Mouse (Mus musculus): Measurements from ENCODE around the gene Ttc7b.
A peak's percentile ranks its signal among the peaks of the same experiment; 100 is the strongest.

The Ttc7b gene

DNA sequence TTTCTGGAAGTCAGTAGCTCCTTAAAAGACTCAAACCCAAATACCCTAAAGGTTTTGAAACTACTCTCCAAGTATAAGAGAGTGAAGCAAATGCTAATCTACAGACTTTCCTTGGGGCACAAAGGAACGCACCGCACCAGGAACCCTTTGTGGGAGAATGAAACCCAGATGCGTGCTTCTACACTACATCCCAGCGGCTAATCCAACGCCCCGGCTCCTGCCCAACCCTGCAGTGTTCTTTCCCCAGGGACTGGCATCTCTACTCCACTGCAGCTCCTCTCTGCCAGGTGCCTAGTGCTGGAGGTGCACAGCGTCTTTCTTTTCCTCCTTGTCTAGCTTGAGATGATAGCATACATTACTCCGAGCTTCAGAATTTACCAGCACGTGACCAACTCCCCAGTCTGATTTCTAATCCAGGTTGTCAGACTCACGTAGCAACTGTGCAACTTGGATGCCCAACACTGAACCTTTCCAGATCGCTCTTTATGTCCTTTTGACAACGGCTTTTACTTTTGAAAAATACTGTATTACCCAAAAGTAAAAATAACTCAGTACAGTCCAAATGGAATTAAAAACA is 72.8 kb downstream of the Ttc7b start:
- no peak for DNase-seq (ENCODE audit: low spot score)

DNA sequence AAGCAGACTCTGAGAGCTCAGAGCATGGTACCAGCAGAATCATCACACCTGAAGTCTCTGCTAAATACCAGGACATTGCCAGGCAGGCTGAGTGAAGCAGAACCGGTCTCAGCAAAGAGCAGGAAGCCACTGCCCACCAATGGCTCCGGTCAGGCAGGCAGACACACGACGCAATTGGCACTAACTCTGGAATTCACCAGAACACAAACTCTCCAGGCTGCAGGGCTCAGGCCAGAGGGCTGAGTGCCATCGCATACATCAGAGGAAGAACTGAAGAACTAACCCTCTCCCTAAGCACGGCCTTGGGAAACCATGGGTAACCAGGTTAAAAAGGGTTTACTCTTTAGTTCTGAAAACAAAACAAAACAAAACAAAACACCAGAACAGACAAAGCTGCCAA is 73.5 kb downstream of the Ttc7b start:
- no peak for DNase-seq (ENCODE audit: low spot score)

DNA sequence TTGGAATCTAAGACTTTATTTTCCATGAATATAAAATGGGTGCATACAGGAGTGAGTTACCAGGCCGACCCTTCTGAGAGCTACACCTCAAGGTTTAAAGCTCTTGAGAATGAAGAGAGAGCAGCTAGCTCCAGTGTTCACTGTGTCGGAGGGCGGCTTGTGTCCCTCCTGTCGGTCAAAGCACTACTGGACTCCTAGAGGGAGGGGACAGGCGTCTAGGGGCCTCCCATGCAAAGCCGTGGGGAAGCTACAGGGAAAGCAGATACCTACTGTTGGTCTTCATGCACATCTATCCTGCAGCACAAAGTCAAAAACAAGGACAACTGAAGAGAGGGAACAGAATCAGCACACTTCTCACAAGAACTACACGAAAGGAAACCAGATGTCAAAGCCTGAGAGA is 74.9 kb downstream of the Ttc7b start:
- no peak for DNase-seq (ENCODE audit: low spot score)

DNA sequence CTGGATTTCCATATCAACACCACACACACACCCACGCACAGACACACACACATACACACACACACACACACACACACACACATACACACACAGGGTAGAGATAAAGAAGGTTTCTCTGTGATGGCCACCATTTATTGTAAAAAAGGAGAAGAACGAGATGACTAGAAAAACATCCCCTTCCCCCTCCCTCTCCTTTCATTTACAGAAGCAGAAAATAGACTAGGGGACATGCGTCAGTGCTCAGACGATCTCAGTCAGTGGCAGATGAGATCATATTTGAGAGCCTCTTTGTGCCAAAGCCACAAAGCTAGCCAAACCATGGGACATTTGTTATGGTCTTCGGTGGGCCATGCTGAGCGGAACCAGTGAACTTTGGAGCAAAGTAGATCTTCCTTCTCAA is 75.4 kb downstream of the Ttc7b start:
- no peak for DNase-seq (ENCODE audit: low spot score)

DNA sequence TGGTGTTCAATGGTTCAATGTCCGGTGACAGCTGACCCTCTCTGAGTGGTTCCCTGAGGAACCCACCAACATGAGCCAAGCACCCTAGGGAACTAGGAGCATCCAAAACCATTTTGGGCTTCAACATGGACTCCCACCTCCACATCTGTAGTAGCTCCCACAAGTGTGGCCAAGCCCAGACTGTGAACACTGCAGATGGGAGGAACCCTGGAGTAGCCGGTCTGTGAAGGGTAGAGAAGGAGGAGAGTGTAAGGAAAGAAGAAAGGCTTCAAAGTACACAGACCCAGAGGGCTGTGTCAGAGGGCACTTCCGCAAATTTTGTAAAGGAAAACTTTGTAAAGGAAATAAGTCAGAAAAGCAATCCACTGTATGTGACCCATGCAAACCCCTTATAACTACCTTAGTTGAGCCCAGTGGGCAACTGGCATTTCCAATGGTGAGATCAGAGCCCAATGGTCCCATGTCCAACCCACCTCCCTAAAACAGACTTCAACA is 75.9 kb downstream of the Ttc7b start:
- no peak for DNase-seq (ENCODE audit: low spot score)

DNA sequence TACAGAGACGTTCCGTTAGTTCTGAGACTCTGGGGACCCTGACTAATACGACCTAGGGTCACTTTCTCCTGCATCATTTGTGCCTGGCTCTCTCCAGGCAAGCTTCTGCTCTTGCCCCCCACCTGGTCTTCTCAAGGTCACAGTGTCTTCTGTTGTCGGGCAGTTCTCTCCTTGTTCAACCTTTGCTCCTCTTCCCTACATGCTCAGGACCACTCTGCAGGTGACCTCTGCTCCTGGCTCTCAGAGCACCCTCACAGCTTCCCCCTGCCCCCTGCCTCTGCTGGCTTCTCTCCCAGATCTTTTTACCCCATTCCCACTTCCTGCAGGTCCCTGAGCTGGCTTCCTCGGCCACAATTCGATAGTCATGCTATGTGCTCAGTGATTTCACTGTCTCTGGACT is 77.2 kb downstream of the Ttc7b start:
- no peak for DNase-seq (ENCODE audit: low spot score)

DNA sequence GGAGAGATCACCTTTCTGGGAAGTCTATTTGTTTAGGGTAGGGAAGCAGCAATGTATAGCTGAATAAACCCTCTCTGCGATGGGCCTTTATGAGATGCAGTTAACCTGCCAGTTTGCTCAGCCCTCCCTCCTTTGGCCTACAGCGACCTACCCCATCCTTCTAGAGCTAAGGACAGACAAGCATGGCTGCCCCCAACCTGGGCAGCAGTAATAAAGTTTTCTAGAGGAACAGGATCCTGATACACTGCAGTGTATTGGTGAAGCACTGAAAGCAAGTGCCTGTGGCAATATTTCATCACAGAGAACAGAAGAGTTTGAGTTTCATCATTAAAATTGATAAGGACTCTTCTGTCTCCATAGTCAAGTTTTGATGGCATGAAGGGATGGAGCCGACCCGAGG is 79.0 kb downstream of the Ttc7b start:
- DNase-seq (ENCODE audit: low spot score), result no peak

DNA sequence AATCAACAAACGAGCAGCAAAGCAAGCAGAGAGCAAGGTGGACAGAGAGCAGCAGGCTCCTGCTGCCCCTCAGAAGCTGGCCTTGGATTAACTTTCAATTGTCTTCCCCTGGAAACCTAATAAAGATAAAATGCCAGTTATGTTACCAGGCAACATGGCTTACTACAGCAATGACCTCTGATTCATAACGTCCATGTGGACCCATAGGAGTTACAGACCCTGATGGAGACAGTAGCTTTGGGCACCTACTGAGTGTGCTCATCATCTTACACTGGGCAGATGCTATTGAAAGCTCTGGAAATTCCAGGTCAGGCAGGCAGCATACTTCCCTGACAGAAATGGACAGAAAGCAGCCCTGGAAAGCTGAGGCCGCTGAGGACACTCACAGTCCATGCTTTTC is 80.7 kb downstream of the Ttc7b start:
- no peak for DNase-seq (ENCODE audit: low spot score)

DNA sequence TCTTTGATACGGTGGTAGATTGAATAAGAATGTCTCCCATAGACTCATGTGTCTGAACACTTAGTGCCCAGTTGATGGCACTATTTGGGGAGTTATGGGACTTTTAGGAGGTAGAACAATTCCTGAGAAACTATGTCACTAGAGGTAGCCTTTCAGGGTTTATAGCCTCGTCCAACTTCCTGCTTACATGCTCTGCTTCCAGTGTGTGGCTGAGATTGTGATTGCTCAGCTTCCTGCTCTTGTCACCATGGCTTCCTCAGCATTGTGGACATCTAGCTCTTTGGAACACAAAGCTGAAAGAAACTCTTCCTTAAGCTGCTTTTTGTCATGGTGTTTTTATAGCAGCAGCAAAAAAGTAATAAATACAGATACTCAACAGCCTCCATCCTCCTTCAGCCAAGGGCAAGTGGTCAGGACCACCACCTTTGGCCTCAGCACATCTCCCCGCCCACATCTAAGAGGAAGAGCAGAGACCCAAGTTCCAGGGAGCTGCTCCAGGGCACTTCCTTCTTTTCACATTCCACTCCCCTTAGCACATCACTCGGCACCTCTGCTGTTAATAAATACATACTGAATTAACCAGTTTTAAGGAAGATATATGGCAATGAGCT is 81.4 kb downstream of the Ttc7b start:
- DNase-seq (ENCODE audit: low spot score), result no peak

DNA sequence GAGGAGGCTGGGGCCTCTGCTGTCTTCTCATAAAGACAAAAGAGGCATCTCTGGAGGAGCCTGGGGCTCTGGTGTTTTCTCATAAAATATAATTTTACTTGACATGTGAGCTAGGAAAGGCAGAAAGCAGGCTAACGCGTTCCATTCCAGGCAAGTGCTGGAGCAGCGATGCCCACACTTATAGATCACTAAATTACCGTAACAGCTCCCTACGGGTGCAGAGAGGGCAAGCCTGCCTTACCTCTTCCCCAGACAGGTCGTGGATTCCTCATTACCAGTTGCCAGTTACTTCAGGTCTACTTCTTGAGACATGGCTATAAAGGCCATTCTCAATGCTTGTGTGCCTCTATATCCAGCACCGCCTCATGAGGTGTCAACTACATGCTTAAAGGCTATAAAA is 82.1 kb downstream of the Ttc7b start:
- no peak for DNase-seq (ENCODE audit: low spot score)

DNA sequence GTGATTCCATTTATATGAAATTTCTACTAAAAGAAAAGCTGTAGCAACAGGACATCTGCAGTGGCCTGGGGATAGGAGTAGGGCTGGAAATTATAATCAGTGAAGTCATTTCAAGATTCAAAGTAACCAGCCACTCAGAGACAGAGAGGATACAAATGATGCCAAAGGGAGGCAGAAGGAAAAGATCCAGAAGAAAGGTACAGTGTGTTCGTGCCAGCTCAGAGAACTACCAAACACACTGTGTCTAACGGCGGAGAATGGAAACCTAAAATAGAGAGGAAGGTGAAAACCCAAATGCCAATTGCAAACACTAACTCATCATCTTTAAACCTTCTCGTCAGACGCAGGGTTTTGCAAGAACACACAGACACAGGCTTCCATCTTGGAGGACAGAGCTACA is 82.8 kb downstream of the Ttc7b start:
- DNase-seq (ENCODE audit: low spot score), result no peak

DNA sequence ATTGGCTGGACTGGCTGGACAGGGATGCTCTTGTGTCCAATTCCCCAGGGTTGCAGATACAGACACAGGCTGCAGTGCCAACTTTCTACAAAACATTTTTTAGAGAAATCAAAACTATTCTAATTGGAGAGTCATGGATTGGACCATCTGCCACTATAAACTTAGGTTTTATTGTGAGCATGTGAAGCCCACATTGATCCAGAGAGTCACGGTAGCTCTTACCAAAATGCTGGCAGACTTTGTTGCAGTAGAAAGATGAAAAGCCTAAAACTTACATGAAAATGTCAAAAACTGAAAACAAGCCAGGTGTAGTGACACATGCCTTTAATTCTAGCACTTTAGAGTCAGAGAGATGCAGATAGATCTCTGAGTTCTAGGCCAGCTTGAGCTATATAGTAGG is 84.9 kb downstream of the Ttc7b start:
- DNase-seq (ENCODE audit: low spot score), result no peak

DNA sequence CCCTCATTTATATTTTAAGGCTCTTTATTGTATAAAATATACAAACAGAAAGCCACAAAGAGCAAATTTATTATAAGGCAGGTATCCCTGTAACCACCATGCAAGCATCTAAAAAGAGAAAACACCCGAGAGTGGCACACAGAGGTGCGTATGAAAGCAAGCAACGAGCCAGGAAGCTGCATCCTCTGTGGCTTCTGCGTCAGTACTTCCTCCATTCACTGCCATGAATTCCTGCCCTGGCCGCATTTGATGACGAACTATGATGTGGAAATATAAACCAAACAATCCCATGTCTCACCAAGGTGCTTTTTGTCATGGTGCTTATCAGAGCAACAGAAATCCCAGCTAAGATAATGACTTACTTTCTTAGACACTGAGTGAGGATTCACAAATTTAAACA is 88.8 kb downstream of the Ttc7b start:
- DNase-seq (ENCODE audit: low spot score), result no peak

DNA sequence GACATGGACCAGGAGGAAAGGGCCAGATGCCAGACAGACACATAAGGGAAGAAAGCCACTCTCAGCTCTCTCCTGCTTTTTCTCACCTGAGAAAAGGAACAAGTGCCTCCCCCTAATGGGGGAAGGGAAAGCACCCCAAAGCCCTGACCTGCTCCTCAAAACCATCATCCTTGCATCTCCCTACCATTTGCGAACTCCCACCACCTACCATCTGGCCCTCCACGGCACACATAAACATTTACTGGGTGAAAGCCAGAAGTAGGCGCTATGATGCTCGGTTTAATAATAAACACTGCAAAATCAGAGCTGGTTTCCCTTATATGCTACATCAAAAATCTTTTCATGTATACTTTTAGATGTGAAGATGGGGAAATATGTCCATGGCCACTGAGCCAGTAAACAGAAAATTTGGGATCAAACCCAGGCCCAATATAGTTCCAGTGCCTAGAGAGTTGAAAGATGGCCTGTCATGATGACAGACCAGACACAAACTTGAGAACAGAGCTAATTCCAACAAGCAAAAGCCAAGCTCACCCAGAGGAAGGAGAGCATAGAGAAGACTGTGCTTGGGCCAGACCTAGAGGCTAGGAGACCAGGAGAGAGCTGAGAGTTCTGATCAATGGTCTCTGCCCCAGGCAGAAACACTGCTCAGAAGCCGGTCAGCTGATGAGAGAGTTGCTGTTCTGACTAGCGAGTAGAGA is 91.1 kb downstream of the Ttc7b start:
- DNase-seq (ENCODE audit: low spot score), result no peak

DNA sequence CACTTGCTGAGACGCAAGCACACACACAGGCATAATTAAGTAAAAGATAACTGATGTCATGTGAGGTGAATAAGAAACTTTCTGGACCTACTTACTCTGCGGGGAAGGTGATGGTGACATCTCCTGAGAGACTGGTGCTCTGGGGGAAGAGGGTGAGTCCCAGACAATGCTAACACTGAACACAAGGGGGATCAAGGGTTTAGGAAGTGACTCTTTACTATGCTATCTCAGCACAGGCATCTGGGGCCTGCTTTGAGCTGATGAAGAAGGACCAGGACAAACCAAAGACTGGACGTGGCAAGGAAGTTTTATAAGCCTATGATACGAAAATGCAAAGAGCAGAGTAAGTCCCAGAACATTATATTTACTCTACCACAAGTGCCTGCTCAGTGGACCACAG is 92.4 kb downstream of the Ttc7b start:
- no peak for DNase-seq (ENCODE audit: low spot score)

DNA sequence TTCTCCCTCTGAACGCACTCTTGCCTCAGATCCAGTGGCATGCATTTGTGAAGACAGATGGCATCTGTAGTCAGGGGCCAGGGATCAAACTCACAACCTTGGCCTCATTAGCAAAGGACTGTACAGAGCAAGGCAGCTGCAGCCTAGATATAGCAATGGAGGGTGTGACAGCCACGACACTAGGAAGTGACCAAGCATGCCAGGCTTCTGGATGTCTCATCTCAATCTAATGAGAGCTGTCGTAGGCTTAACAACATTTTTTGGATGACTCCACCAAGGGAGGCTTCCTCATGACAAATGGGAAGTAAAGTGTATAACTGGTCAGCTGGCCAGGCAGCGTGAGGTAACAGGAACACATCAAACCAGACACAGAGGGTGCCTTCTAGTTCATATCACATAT is 94.4 kb downstream of the Ttc7b start:
- no peak for DNase-seq (ENCODE audit: low spot score)

DNA sequence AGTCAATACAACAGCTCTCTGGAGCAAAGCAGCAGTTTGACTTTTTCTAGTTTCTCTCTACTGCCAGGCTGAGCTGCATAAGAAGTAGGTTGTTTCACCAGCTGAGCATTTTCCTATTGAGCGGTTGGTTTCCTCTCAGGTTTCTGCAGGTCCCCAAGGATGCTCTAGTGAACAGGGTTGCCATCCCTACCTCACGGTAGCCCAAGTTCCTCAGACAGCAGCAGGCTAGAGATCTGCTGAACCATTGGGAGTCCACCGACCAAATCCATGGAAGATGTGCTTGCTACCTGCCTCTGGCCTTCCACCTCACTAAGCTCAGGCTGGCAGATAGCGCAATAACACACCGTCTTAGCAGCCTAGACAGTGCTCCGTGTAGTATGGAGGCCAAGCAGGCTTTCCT is 95.6 kb downstream of the Ttc7b start:
- no peak for DNase-seq (ENCODE audit: low spot score)

DNA sequence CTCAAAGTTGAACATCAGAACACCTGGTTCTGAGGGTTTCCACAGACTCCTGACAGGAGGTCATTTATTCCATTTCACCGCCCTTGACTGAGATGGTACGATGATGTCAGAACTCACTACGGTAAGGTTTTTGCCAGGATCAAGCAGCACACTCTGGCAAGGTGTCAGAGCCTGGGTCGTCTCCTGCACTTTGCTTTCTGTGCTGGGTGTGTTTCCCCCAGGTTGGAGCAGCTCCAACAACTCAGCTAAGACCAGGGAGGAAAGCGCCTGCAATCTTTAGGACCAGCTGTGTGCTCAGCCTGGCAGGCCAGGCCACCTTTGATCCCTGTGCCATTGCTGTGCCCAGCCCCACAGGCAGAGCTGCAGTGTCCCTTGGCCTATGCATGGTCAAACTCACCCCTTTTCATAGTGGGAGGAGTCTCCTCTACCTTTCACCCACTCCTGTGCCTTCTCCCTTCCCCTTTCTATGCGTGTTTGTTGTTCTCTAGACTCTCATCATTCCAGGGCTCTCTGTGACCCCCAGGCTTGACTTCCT is 98.3 kb downstream of the Ttc7b start:
- no peak for DNase-seq (ENCODE audit: low spot score)

DNA sequence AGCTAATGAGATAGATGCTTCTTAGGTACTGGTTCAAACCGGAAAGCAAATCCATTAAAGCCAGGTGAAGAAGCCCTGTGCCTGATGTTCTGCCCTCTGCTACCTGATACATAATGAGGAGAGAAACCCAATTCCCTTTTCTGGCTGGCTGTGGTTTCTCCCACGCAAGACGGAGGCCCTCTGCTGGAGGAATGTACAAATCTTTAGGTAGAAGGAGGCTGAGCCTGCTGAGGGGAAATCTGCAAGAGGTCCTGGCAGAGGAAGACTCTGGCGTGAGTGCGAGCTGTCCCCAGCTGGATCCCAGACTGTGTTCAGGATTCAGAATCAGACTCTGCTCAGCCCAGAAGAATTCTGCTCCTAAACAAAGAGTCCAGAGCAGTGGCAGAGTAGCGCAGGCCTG is 99.1 kb downstream of the Ttc7b start:
- peak; percentile 20 for DNase-seq (ENCODE audit: low spot score)

DNA sequence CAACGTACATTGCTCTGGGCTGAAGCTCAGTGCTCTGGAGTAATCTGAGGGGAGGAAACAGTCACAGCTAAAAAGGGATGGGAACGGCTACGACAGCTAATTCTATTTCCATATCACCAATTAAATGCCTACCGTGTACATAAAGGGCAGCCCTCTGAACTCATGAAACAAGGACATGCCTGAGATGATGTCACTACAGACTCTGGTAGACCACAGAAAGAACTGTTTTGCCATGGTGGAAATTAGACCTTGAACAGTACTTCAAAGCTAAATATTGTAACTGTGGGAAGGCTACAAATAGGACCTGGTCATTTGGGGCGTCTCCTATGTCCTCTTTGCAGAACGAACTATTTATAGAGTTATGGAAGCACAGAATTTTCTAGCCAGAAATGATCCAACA is 99.7 kb downstream of the Ttc7b start:
- DNase-seq (ENCODE audit: low spot score), result no peak

DNA sequence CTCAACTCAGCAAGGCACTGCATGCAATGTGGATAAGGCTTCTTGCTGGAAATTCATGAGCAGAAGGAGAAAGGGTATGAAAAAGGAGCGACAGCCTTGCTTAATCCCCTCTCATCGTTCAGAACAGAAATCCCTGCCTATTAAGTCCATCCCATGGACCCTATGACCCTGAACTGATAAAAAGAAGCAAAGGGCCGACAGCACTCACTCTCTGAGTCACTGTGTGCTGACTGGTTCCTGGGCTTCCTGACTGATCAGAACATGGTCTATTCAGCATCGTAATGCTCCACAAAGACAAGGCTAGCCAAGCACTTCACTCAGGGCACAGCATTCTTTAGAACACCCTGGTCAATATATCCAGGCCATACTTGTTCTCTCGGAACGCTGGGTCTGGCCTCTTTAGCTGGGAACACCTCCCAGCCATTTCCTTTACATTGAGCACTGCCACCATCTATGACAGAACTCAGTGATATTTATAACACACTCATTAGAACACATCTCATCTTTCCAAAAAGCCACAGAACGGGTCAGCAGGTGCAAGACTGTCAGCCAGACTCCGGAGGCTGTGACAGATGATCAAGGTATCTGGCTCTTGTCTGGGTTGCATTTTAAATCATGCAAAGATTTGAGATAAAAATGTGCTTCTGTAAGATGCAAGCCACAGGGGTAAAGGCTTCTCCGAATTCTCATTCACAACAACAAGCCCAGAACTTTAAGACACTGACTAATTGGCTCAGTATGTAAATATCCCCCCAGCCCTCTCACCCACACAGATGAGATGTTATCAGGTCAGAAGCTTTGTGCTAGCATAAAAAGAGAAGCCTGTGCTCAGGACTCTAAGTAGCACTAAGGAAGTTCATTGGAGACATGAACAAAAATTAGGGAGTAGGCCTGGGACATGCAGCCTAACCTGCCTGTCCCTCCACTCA is 100.4 kb downstream of the Ttc7b start:
- DNase-seq (ENCODE audit: low spot score), result no peak

DNA sequence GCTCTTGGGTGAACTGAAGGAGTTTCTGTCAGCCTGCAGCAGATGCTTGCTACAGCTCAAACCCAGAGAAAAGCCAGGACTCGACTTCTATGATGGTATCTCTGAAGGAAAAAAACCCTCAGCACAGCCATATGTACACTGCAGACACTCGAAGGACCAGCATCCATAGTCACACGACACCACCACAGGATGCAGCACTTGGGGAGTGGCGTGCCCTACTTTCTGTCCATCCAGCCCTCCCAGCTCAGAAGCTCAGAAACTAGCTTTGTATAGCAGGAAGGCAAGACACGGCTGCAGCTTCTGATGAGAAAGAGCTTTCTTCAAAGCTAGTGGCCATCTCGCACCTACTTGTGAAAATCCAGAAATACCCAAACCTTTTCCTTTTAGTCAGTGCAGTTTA is 104.8 kb downstream of the Ttc7b start:
- no peak for DNase-seq (ENCODE audit: low spot score)

Measured in ovary, adult 18-20 months (tissue).